Mouse (Mus musculus) liver, adult 2 months (tissue): ENCODE results near the gene Rpl21. TPM values are rescaled to one million over a fixed set of nuclear protein-coding genes. Genes with fewer than 3 reads are reported as not detected.

ENCODE experiments used
- DNase-seq: peaks from one replicate; pipeline ENCODE4 v3.0.0-alpha.2; 2011; ENCODE audit warnings: low read depth, low spot score; ENCODE audit errors: extremely low read depth
- H3K27ac ChIP-seq: fragments of 200-500 bp; replicated peaks from 2 replicates; pipeline ENCODE4 v1.5.1; 2012; ENCODE audit warnings: low read depth, mild to moderate bottlenecking, control low read depth, inconsistent platforms, low read length; ENCODE audit not compliant: insufficient read depth
- H3K27me3 ChIP-seq: fragments of 200-500 bp; 2 replicates; pipeline ENCODE4 v1.6.1; 2012; ENCODE audit warnings: mild to moderate bottlenecking, moderate library complexity, low read length, inconsistent platforms; ENCODE audit not compliant: control insufficient read depth, insufficient read depth
- H3K36me3 ChIP-seq: fragments of 200-500 bp; 2 replicates; pipeline ENCODE4 v1.6.1; 2012; ENCODE audit warnings: low read length, inconsistent platforms; ENCODE audit not compliant: control insufficient read depth, insufficient read depth
- H3K4me1 ChIP-seq: fragments of 200-500 bp; 2 replicates; pipeline ENCODE4 v1.6.1; 2011; ENCODE audit warnings: low read length; ENCODE audit not compliant: control insufficient read depth, insufficient read depth
- H3K4me3 ChIP-seq: fragments of 200-500 bp; 2 replicates; pipeline ENCODE4 v1.5.1; 2011; ENCODE audit warnings: low read depth, mild to moderate bottlenecking, control low read depth, low read length, moderate library complexity; ENCODE audit not compliant: insufficient read depth
- H3K79me2 ChIP-seq: fragments of 200-500 bp; 2 replicates; pipeline ENCODE4 v1.6.1; 2012; ENCODE audit warnings: inconsistent platforms, mild to moderate bottlenecking, low read length, moderate library complexity; ENCODE audit not compliant: control insufficient read depth, insufficient read depth
- H3K9ac ChIP-seq: fragments of 200-500 bp; 2 replicates; pipeline ENCODE4 v1.6.1; 2012; ENCODE audit warnings: low read depth, mild to moderate bottlenecking, control low read depth, inconsistent platforms, low read length
- CTCF ChIP-seq: fragments of 200-500 bp; IDR thresholded peaks from 2 replicates; pipeline ENCODE4 v1.5.1; 2011; ENCODE audit warnings: low read depth, low read length, control low read depth
- POLR2A ChIP-seq: fragments of 200-500 bp; IDR thresholded peaks from 2 replicates; pipeline ENCODE4 v1.6.1; 2011; ENCODE audit warnings: low read length, control low read depth; ENCODE audit not compliant: insufficient read depth; ENCODE audit errors: extremely low read depth
- WGBS: fragments of 180-500 bp; shearing (Covaris S2); methylation state at CpG from one replicate; pipeline ENCODE4 v1.1.7; 2018; 5-methylcytosine and 5-hydroxymethylcytosine counted together
- polyA plus RNA-seq: library from polyadenylated mRNA; depleted of rRNA; stranded (reverse); fragments of >200 nt; gene quantifications from 2 replicates; pipeline ENCODE4 v1.2.3, GENCODE M21; 2012
- total RNA-seq: library from RNA; depleted of rRNA; stranded (reverse); fragments of >200 nt; gene quantifications from 2 replicates; pipeline ENCODE4 v1.2.3, GENCODE M21; 2014

Rpl21 gene
- total and polyA plus RNA-seq, 2 experiments, result 24.5 to 154 TPM

- Histone ChIP-seq H3K4me3 (no peak overlapping the region), H3K4me1 (no peaks in the 10 kb centered on the region), H3K79me2 (no peaks in the 10 kb centered on the region), H3K27me3 (no peaks in the 10 kb centered on the region), H3K36me3 (no peaks in the 10 kb centered on the region), H3K27ac (no peak overlapping the region), H3K9ac (no peak overlapping the region)
- TF ChIP-seq POLR2A, result no peak
- TF ChIP-seq CTCF, result no peak
- 90% methylated on average over 8 of the region's 8 CpGs for WGBS
- no peak for DNase-seq
These were observed 15.1 kb upstream of the Rpl21 start for GRCm38 (mm10) chr5:146817583-146817982.

DNA sequence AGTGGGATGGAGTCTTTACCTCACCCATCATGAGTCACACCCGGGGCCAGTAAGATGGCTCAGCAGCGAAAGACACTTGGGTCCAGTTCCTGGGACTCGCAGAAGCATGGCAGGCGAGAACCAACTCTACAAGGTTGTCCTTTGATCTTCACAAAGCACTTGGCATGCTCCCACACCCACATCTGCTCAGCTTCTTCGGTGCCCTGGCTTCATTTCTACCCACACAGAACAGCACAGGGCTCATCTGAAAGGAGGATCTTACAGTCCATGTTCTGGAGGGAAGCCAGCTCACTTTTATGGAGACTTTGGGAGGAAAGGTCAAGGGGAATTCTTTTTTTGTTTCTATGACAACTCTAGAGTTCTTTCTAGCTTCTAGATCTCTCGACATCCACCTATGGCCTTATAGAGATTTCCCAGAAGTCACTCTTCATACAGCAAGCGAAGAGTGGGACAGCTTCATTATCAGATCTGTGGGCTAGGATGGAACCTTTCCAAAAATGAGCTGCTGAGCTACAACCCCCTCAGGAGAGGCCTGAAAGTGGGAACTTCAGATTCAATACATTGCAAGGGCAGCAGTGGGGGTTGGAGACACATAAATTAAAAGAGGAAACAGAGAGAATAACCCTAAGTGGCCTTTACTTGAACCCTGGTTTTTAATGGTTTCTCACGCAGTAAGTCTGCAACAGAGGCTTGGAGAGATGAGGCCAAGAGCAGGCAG is 13.6 kb upstream of the Rpl21 start:
- no peak overlapping the region for H3K4me3 ChIP-seq
- no peaks in the 10 kb centered on the region for H3K79me2 ChIP-seq
- no peaks in the 10 kb centered on the region for H3K36me3 ChIP-seq
- H3K27ac ChIP-seq, result peak overlapping the region; percentile 41
- no peaks in the 10 kb centered on the region for H3K27me3 ChIP-seq
- WGBS, result 84% methylated on average over 8 of the region's 8 CpGs
- DNase-seq, result peak; percentile 50
- no peak overlapping the region for H3K9ac ChIP-seq
- no peak for TF ChIP-seq CTCF
- TF ChIP-seq POLR2A, result no peak
- H3K4me1 ChIP-seq, result no peaks in the 10 kb centered on the region

- H3K27me3 ChIP-seq, result no peaks in the 10 kb centered on the region
- 87% methylated on average over 5 of the region's 5 CpGs for WGBS
- no peaks in the 10 kb centered on the region for H3K36me3 ChIP-seq
- DNase-seq, result no peak
- H3K27ac ChIP-seq, result no peak overlapping the region
- no peaks in the 10 kb centered on the region for H3K4me1 ChIP-seq
- TF ChIP-seq CTCF (no peak), POLR2A (no peak)
- no peak overlapping the region for H3K4me3 ChIP-seq
- H3K79me2 ChIP-seq, result no peaks in the 10 kb centered on the region
- H3K9ac ChIP-seq, result no peak overlapping the region
These were observed 9.7 kb upstream of the Rpl21 start for GRCm38 (mm10) chr5:146823005-146823404.

DNA sequence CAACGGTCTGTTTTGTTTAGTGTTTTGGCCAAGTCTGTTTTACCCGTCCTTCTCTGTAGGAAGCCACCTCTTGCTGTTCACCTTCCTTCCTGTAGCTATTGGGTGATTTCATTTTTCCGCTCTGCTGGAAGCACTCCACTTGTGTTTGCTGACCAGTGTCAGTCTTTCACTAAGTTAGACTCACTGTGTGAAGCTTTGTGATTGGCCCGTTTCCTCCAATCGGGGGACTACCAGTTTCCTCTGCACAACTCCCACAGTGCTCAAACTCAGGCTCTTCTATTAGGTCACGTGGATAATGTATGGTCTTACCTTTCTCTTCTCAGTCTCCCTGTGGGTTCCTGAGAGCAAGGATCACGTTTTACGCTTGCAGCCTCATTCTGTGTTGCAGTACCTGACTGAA is 3.2 kb upstream of the Rpl21 start:
- H3K4me1 ChIP-seq, result peaks cover 3% of the 10 kb centered on the region
- no peaks in the 10 kb centered on the region; the same call in 1 of the 2 replicates for H3K79me2 ChIP-seq
- no peak overlapping the region for H3K9ac ChIP-seq
- peak; percentile 40 for DNase-seq
- H3K27ac ChIP-seq, result no peak overlapping the region
- H3K4me3 ChIP-seq, result no peak overlapping the region
- TF ChIP-seq CTCF, result no peak
- TF ChIP-seq POLR2A, result no peak
- H3K36me3 ChIP-seq, result peaks cover 5% of the 10 kb centered on the region
- H3K27me3 ChIP-seq, result no peaks in the 10 kb centered on the region
- WGBS, result 57% methylated on average over 8 of the region's 8 CpGs

DNA sequence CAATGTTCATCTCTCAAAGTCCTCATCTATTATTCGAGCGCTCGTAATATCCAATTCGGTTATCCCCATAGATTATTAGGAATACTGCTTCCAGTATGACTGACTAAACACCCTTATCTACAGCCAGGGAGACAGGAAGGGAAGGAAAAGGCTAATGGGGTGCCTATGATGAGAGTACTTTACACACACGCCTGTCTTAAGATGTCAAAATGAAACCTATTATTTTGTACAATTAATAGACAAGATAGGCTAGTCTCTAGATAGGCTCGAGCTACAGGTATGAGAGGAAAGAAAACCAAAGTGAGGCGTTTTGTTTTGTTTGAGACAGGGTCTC is 288 bp upstream of the Rpl21 start:
- H3K79me2 ChIP-seq, result no peaks in the 10 kb centered on the region; the same call in 1 of the 2 replicates
- no peak for DNase-seq
- TF ChIP-seq POLR2A (no peak), CTCF (no peak)
- H3K27me3 ChIP-seq, result no peaks in the 10 kb centered on the region
- peak overlapping the region; percentile 3; the same call in 1 of the 2 replicates for H3K4me3 ChIP-seq
- peaks cover 33% of the 10 kb centered on the region for H3K36me3 ChIP-seq
- H3K9ac ChIP-seq, result no peak overlapping the region
- H3K27ac ChIP-seq, result peak overlapping the region; percentile 18; the same call in 1 of the 2 replicates
- peaks cover 3% of the 10 kb centered on the region for H3K4me1 ChIP-seq
- WGBS, result 50% methylated on average over 7 of the region's 7 CpGs

DNA sequence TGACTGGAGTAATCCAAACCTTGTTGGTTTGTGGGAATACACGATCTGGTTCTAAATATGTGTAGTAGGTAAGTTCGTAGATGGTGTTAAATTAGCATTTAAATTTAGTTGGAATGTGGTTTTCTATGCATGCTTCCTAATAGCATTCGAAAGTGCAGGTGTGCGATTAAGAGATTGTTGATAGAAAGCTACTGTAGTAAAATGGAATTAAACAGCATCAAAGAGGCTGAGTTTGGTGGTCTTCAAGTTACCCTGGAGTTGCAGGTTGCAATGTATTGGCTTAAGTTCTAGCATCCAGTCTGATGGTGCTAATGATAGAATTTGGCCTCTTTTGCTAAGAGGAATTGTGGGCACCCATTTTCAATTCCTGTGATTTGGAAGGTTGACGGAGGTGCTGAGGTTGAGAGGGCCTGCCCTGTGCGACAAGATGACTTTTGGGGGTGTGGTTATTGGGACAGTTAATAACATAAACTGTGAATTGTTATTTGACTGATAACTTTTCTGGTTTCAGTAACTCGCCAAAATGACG is 1.0 kb downstream of the Rpl21 start:
- H3K4me1 ChIP-seq, result peaks cover 3% of the 10 kb centered on the region
- no peaks in the 10 kb centered on the region for H3K27me3 ChIP-seq
- WGBS, result 19% methylated on average over 8 of the region's 8 CpGs
- H3K27ac ChIP-seq, result peak overlapping the region; percentile 89; the same call in 1 of the 2 replicates
- peak overlapping the region; percentile 83 for H3K4me3 ChIP-seq
- peaks cover 40% of the 10 kb centered on the region for H3K36me3 ChIP-seq
- H3K9ac ChIP-seq, result peak overlapping the region; percentile 88
- H3K79me2 ChIP-seq, result no peaks in the 10 kb centered on the region; the same call in 1 of the 2 replicates
- DNase-seq, result no peak
- TF ChIP-seq CTCF (no peak), POLR2A (no peak)
